Mouse (Mus musculus): ENCODE results near the gene Lce1l. TPM values are rescaled to one million over a fixed set of nuclear protein-coding genes. Genes with fewer than 3 reads are reported as not detected.

Gene Lce1l
- not detected for polyA plus RNA-seq (2014; fragmentation: Illumina TruSeq; extraction: RNeasy Lipid Tissue Mini Kit (QIAGEN cat#74804); ENCODE audit: low read depth, low replicate concordance)

DNA sequence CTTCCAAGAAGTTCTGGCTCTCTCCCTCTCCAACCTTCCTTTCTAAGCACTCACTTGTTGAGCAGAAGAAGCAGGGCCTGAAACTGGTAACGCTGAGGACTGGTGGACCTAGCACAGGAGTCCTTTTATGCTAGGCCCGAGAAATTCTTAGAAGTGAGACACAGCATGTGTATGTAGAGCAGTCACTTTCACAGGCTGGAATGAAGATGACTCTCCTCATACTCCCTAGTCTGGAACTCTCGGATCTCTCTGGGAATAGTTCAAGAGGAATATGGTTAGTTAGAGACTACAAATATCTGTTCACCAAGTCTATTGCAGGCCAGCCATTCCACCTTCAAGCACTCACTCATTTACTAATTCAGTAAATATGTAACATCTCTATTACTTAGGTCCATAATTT lies at the start of gene Lce1l:
Gene Lce1l (minus strand): TSS at position 101 of the 400 bp plus-strand sequence.

DNA sequence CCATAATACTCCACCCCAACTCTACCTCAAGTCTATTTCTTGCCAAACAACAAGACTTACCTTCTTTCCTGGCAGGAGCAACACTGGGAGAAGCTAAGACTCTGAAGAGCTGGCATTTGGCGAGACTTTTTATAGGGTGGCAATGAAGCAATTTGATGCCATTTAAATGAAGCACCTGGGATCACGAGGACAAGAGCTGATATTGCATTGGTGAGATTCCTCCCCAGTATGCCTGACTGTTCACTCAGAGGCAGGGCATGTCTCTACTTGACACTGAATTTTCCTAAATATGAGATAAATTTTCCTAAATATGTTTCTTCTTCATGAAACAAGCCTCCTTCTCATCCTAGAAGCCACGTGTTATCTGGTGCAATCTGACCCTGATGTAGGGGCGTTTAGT lies 19.0 kb upstream of the Lce1l start, which contains the start of gene 2310050C09Rik:
Gene 2310050C09Rik (minus strand): TSS at position 101 of the 400 bp plus-strand sequence.

GRCm38 (mm10) chr3:92827108-92827507 lies 24.0 kb downstream of the Lce1l start, which contains the start of gene Kprp:
Gene Kprp, minus strand, starts transcription at chr3:92827247.

DNA sequence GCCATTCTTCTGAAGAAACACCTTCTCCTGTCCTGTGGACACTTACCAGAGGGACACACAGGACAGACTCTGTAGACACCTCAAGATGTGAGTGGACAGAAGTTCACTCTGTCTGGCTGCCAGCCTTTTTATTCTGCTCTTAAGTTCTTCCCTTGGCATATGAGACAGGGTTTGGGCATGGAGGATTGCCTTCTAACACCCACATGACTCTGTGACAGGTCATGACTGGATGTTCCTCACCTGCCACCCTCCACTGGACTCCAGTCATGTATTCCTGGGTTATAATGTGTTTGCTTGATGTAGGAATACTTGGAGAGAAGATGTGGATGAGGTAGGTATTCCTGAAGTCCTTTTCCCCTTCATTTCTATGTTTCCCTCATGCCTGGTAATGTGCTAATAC lies 43.3 kb downstream of the Lce1l start, which contains the start of gene Lce1k:
Gene Lce1k (minus strand): TSS at position 101 of the 400 bp plus-strand sequence.

Other genes starting within 250 kb of the Lce1l start
- not detected for gene 2210017I01Rik, start 243.8 kb downstream of the Lce1l start, polyA plus RNA-seq (2014; fragmentation: Illumina TruSeq; extraction: RNeasy Lipid Tissue Mini Kit (QIAGEN cat#74804); ENCODE audit: low read depth, low replicate concordance)
- not detected for gene Lce6a, start 229.6 kb downstream of the Lce1l start, polyA plus RNA-seq (2014; fragmentation: Illumina TruSeq; extraction: RNeasy Lipid Tissue Mini Kit (QIAGEN cat#74804); ENCODE audit: low read depth, low replicate concordance)
- not detected for gene Lce1a1, start 203.0 kb downstream of the Lce1l start, polyA plus RNA-seq (2014; fragmentation: Illumina TruSeq; extraction: RNeasy Lipid Tissue Mini Kit (QIAGEN cat#74804); ENCODE audit: low read depth, low replicate concordance)
- gene Lce1b, start 194.4 kb downstream of the Lce1l start, polyA plus RNA-seq (2014; fragmentation: Illumina TruSeq; extraction: RNeasy Lipid Tissue Mini Kit (QIAGEN cat#74804); ENCODE audit: low read depth, low replicate concordance), result not detected
- not detected for gene Lce1a2, start 181.0 kb downstream of the Lce1l start, polyA plus RNA-seq (2014; fragmentation: Illumina TruSeq; extraction: RNeasy Lipid Tissue Mini Kit (QIAGEN cat#74804); ENCODE audit: low read depth, low replicate concordance)
- not detected for gene Lce1c, start 172.0 kb downstream of the Lce1l start, polyA plus RNA-seq (2014; fragmentation: Illumina TruSeq; extraction: RNeasy Lipid Tissue Mini Kit (QIAGEN cat#74804); ENCODE audit: low read depth, low replicate concordance)
- not detected for gene Lce1d, start 164.1 kb downstream of the Lce1l start, polyA plus RNA-seq (2014; fragmentation: Illumina TruSeq; extraction: RNeasy Lipid Tissue Mini Kit (QIAGEN cat#74804); ENCODE audit: low read depth, low replicate concordance)
- not detected for gene Lce1e, start 142.2 kb downstream of the Lce1l start, polyA plus RNA-seq (2014; fragmentation: Illumina TruSeq; extraction: RNeasy Lipid Tissue Mini Kit (QIAGEN cat#74804); ENCODE audit: low read depth, low replicate concordance)
- not detected for gene Lce1f, start 130.9 kb downstream of the Lce1l start, polyA plus RNA-seq (2014; fragmentation: Illumina TruSeq; extraction: RNeasy Lipid Tissue Mini Kit (QIAGEN cat#74804); ENCODE audit: low read depth, low replicate concordance)
- gene Gm38119, start 112.2 kb downstream of the Lce1l start, polyA plus RNA-seq (2014; fragmentation: Illumina TruSeq; extraction: RNeasy Lipid Tissue Mini Kit (QIAGEN cat#74804); ENCODE audit: low read depth, low replicate concordance), result not detected
- not detected for gene Lce1g, start 98.9 kb downstream of the Lce1l start, polyA plus RNA-seq (2014; fragmentation: Illumina TruSeq; extraction: RNeasy Lipid Tissue Mini Kit (QIAGEN cat#74804); ENCODE audit: low read depth, low replicate concordance)
- not detected for gene Lce1h, start 86.2 kb downstream of the Lce1l start, polyA plus RNA-seq (2014; fragmentation: Illumina TruSeq; extraction: RNeasy Lipid Tissue Mini Kit (QIAGEN cat#74804); ENCODE audit: low read depth, low replicate concordance)
- gene Lce1i, start 72.4 kb downstream of the Lce1l start, polyA plus RNA-seq (2014; fragmentation: Illumina TruSeq; extraction: RNeasy Lipid Tissue Mini Kit (QIAGEN cat#74804); ENCODE audit: low read depth, low replicate concordance), result not detected
- not detected for gene Lce1j, start 60.8 kb downstream of the Lce1l start, polyA plus RNA-seq (2014; fragmentation: Illumina TruSeq; extraction: RNeasy Lipid Tissue Mini Kit (QIAGEN cat#74804); ENCODE audit: low read depth, low replicate concordance)
- not detected for gene Lce1k, start 43.4 kb downstream of the Lce1l start, polyA plus RNA-seq (2014; fragmentation: Illumina TruSeq; extraction: RNeasy Lipid Tissue Mini Kit (QIAGEN cat#74804); ENCODE audit: low read depth, low replicate concordance)
- not detected for gene Kprp, start 24.0 kb downstream of the Lce1l start, polyA plus RNA-seq (2014; fragmentation: Illumina TruSeq; extraction: RNeasy Lipid Tissue Mini Kit (QIAGEN cat#74804); ENCODE audit: low read depth, low replicate concordance)
- not detected for gene 2310050C09Rik, start 18.9 kb upstream of the Lce1l start, polyA plus RNA-seq (2014; fragmentation: Illumina TruSeq; extraction: RNeasy Lipid Tissue Mini Kit (QIAGEN cat#74804); ENCODE audit: low read depth, low replicate concordance)
- gene Lce3a, start 74.9 kb upstream of the Lce1l start, polyA plus RNA-seq (2014; fragmentation: Illumina TruSeq; extraction: RNeasy Lipid Tissue Mini Kit (QIAGEN cat#74804); ENCODE audit: low read depth, low replicate concordance), result not detected
- not detected for gene Lce3b, start 81.7 kb upstream of the Lce1l start, polyA plus RNA-seq (2014; fragmentation: Illumina TruSeq; extraction: RNeasy Lipid Tissue Mini Kit (QIAGEN cat#74804); ENCODE audit: low read depth, low replicate concordance)
- gene Lce3c, start 93.2 kb upstream of the Lce1l start, polyA plus RNA-seq (2014; fragmentation: Illumina TruSeq; extraction: RNeasy Lipid Tissue Mini Kit (QIAGEN cat#74804); ENCODE audit: low read depth, low replicate concordance), result not detected
- gene Lce3d, start 106.1 kb upstream of the Lce1l start, polyA plus RNA-seq (2014; fragmentation: Illumina TruSeq; extraction: RNeasy Lipid Tissue Mini Kit (QIAGEN cat#74804); ENCODE audit: low read depth, low replicate concordance), result not detected
- not detected for gene Lce3e, start 115.8 kb upstream of the Lce1l start, polyA plus RNA-seq (2014; fragmentation: Illumina TruSeq; extraction: RNeasy Lipid Tissue Mini Kit (QIAGEN cat#74804); ENCODE audit: low read depth, low replicate concordance)
- gene Lce3f, start 140.9 kb upstream of the Lce1l start, polyA plus RNA-seq (2014; fragmentation: Illumina TruSeq; extraction: RNeasy Lipid Tissue Mini Kit (QIAGEN cat#74804); ENCODE audit: low read depth, low replicate concordance), result not detected
- not detected for gene Crct1, start 164.4 kb upstream of the Lce1l start, polyA plus RNA-seq (2014; fragmentation: Illumina TruSeq; extraction: RNeasy Lipid Tissue Mini Kit (QIAGEN cat#74804); ENCODE audit: low read depth, low replicate concordance)
- gene Lce1m, start 167.8 kb upstream of the Lce1l start, polyA plus RNA-seq (2014; fragmentation: Illumina TruSeq; extraction: RNeasy Lipid Tissue Mini Kit (QIAGEN cat#74804); ENCODE audit: low read depth, low replicate concordance), result not detected
- gene Gm4858, start 217.5 kb upstream of the Lce1l start, polyA plus RNA-seq (2014; fragmentation: Illumina TruSeq; extraction: RNeasy Lipid Tissue Mini Kit (QIAGEN cat#74804); ENCODE audit: low read depth, low replicate concordance), result not detected

Data from adrenal gland, adult 10 weeks (tissue).